Mouse (Mus musculus): ENCODE measurements at regions not wholly inside any gene's neighbourhood (a gene's known extent, or its start where the extent isn't known, plus 50 kb on each side); places are given as distances from the start of the nearest gene placed in this dataset.
"Not testable (repeated sequence)": the region's sequence is repeated elsewhere in the genome, so short reads cannot be mapped to it uniquely, and the experiment has no call there.

GRCm38 (mm10) chr14:33722379-33723145 lies 133.6 kb downstream of the Ptpn20 start:
- not testable (repeated sequence) for H3K27me3 ChIP-seq (ENCODE audit: control insufficient read depth, insufficient read depth, low read depth, low read length); H3K36me3 ChIP-seq (ENCODE audit: control insufficient read depth, insufficient read depth, low read length); H3K4me2 ChIP-seq (ENCODE audit: low read length); H3K9ac ChIP-seq (ENCODE audit: low read depth, low read length); H3K4me1 ChIP-seq (ENCODE audit: control insufficient read depth, insufficient read depth, low read length); H3K9me3 ChIP-seq (replicated peaks; ENCODE audit: control insufficient read depth, low read length, poor library complexity, severe bottlenecking); H3K4me3 ChIP-seq (ENCODE audit: low read depth, low read length); ATAC-seq; H3K27ac ChIP-seq (ENCODE audit: low read length)
- WGBS: 91% methylated on average over 5 of the region's 5 CpGs

- WGBS: 90% methylated on average over 10 of the region's 10 CpGs
- Histone ChIP-seq H3K9me3 (replicated peaks; ENCODE audit: control insufficient read depth, low read length, poor library complexity, severe bottlenecking) (no peaks in the 10 kb centered on the region), H3K27ac (ENCODE audit: low read length) (no peak overlapping the region), H3K4me2 (ENCODE audit: low read length) (no peak overlapping the region), H3K4me3 (ENCODE audit: low read depth, low read length) (no peak overlapping the region), H3K4me1 (ENCODE audit: control insufficient read depth, insufficient read depth, low read length) (0 out of 2 replicates have a peak, but pooled peaks cover 2% of the 10 kb centered on the region), H3K9ac (ENCODE audit: low read depth, low read length) (no peak overlapping the region), H3K36me3 (ENCODE audit: control insufficient read depth, insufficient read depth, low read length) (no peaks in the 10 kb centered on the region), H3K27me3 (ENCODE audit: control insufficient read depth, insufficient read depth, low read depth, low read length) (no peaks in the 10 kb centered on the region)
- no peak for ATAC-seq
These were observed 137.5 kb downstream of the Ptpn20 start for GRCm38 (mm10) chr14:33726500-33726899.

- Histone ChIP-seq H3K4me2 (ENCODE audit: low read length) (no peak overlapping the region), H3K4me1 (ENCODE audit: control insufficient read depth, insufficient read depth, low read length) (0 out of 2 replicates have a peak, but pooled peaks cover 2% of the 10 kb centered on the region), H3K9ac (ENCODE audit: low read depth, low read length) (no peak overlapping the region), H3K4me3 (ENCODE audit: low read depth, low read length) (no peak overlapping the region), H3K27me3 (ENCODE audit: control insufficient read depth, insufficient read depth, low read depth, low read length) (no peaks in the 10 kb centered on the region), H3K36me3 (ENCODE audit: control insufficient read depth, insufficient read depth, low read length) (no peaks in the 10 kb centered on the region), H3K9me3 (replicated peaks; ENCODE audit: control insufficient read depth, low read length, poor library complexity, severe bottlenecking) (no peaks in the 10 kb centered on the region), H3K27ac (ENCODE audit: low read length) (no peak overlapping the region)
- no peak for ATAC-seq
- WGBS: 42% methylated on average over 13 of the region's 14 CpGs
These were observed 140.3 kb downstream of the Ptpn20 start for GRCm38 (mm10) chr14:33729115-33729884.

GRCm38 (mm10) chr14:33732698-33733097 lies 143.7 kb downstream of the Ptpn20 start:
- Histone ChIP-seq H3K4me1 (ENCODE audit: control insufficient read depth, insufficient read depth, low read length) (0 out of 2 replicates have a peak, but pooled peaks cover 2% of the 10 kb centered on the region), H3K36me3 (ENCODE audit: control insufficient read depth, insufficient read depth, low read length) (no peaks in the 10 kb centered on the region), H3K4me2 (ENCODE audit: low read length) (no peak overlapping the region), H3K9me3 (replicated peaks; ENCODE audit: control insufficient read depth, low read length, poor library complexity, severe bottlenecking) (no peaks in the 10 kb centered on the region), H3K9ac (ENCODE audit: low read depth, low read length) (no peak overlapping the region), H3K27me3 (ENCODE audit: control insufficient read depth, insufficient read depth, low read depth, low read length) (no peaks in the 10 kb centered on the region), H3K4me3 (ENCODE audit: low read depth, low read length) (no peak overlapping the region), H3K27ac (ENCODE audit: low read length) (no peak overlapping the region)
- WGBS: 20% methylated on average over 5 of the region's 5 CpGs
- no peak for ATAC-seq

- no peak overlapping the region for H3K27ac ChIP-seq (ENCODE audit: low read length)
- no peak overlapping the region for H3K4me2 ChIP-seq (ENCODE audit: low read length)
- no peaks in the 10 kb centered on the region for H3K9me3 ChIP-seq (replicated peaks; ENCODE audit: control insufficient read depth, low read length, poor library complexity, severe bottlenecking)
- ATAC-seq: peak; percentile 64; the same call in 1 of the 2 replicates
- H3K36me3 ChIP-seq (ENCODE audit: control insufficient read depth, insufficient read depth, low read length): no peaks in the 10 kb centered on the region
- no peaks in the 10 kb centered on the region for H3K27me3 ChIP-seq (ENCODE audit: control insufficient read depth, insufficient read depth, low read depth, low read length)
- no peak overlapping the region for H3K9ac ChIP-seq (ENCODE audit: low read depth, low read length)
- H3K4me1 ChIP-seq (ENCODE audit: control insufficient read depth, insufficient read depth, low read length): no peaks in the 10 kb centered on the region
- H3K4me3 ChIP-seq (ENCODE audit: low read depth, low read length): no peak overlapping the region
- 45% methylated on average over 5 of the region's 5 CpGs for WGBS
These were observed 145.5 kb downstream of the Ptpn20 start for GRCm38 (mm10) chr14:33734446-33735043.

- ATAC-seq: no peak
- Histone ChIP-seq H3K4me2 (ENCODE audit: low read length) (no peak overlapping the region), H3K36me3 (ENCODE audit: control insufficient read depth, insufficient read depth, low read length) (no peaks in the 10 kb centered on the region), H3K27ac (ENCODE audit: low read length) (no peak overlapping the region), H3K27me3 (ENCODE audit: control insufficient read depth, insufficient read depth, low read depth, low read length) (no peaks in the 10 kb centered on the region), H3K9me3 (replicated peaks; ENCODE audit: control insufficient read depth, low read length, poor library complexity, severe bottlenecking) (no peaks in the 10 kb centered on the region), H3K9ac (ENCODE audit: low read depth, low read length) (no peak overlapping the region), H3K4me3 (ENCODE audit: low read depth, low read length) (no peak overlapping the region), H3K4me1 (ENCODE audit: control insufficient read depth, insufficient read depth, low read length) (no peaks in the 10 kb centered on the region)
- 86% methylated on average over 3 of the region's 3 CpGs for WGBS
These were observed 146.6 kb downstream of the Ptpn20 start for GRCm38 (mm10) chr14:33735653-33736052.

- Histone ChIP-seq H3K4me2 (ENCODE audit: low read length) (no peak overlapping the region), H3K36me3 (ENCODE audit: control insufficient read depth, insufficient read depth, low read length) (no peaks in the 10 kb centered on the region), H3K27me3 (ENCODE audit: control insufficient read depth, insufficient read depth, low read depth, low read length) (no peaks in the 10 kb centered on the region), H3K4me1 (ENCODE audit: control insufficient read depth, insufficient read depth, low read length) (no peaks in the 10 kb centered on the region), H3K4me3 (ENCODE audit: low read depth, low read length) (no peak overlapping the region), H3K9ac (ENCODE audit: low read depth, low read length) (no peak overlapping the region), H3K9me3 (replicated peaks; ENCODE audit: control insufficient read depth, low read length, poor library complexity, severe bottlenecking) (no peaks in the 10 kb centered on the region), H3K27ac (ENCODE audit: low read length) (no peak overlapping the region)
- WGBS: 89% methylated on average over 4 of the region's 4 CpGs
- ATAC-seq: no peak
These were observed 157.2 kb downstream of the Ptpn20 start for GRCm38 (mm10) chr14:33746181-33746580.

- H3K9me3 ChIP-seq (replicated peaks; ENCODE audit: control insufficient read depth, low read length, poor library complexity, severe bottlenecking): no peaks in the 10 kb centered on the region
- H3K4me3 ChIP-seq (ENCODE audit: low read depth, low read length): no peak overlapping the region
- no peak for ATAC-seq
- no peak overlapping the region for H3K27ac ChIP-seq (ENCODE audit: low read length)
- 51% methylated on average over 7 of the region's 7 CpGs for WGBS
- peak overlapping the region; percentile 21; the same call in 1 of the 2 replicates for H3K4me2 ChIP-seq (ENCODE audit: low read length)
- no peak overlapping the region for H3K9ac ChIP-seq (ENCODE audit: low read depth, low read length)
- H3K4me1 ChIP-seq (ENCODE audit: control insufficient read depth, insufficient read depth, low read length): peaks cover 2% of the 10 kb centered on the region; the same call in 1 of the 2 replicates
- no peaks in the 10 kb centered on the region for H3K27me3 ChIP-seq (ENCODE audit: control insufficient read depth, insufficient read depth, low read depth, low read length)
- H3K36me3 ChIP-seq (ENCODE audit: control insufficient read depth, insufficient read depth, low read length): no peaks in the 10 kb centered on the region
These were observed 163.7 kb upstream of the Gdf10 start for GRCm38 (mm10) chr14:33759656-33760055.

GRCm38 (mm10) chr14:33763641-33764046 lies 159.7 kb upstream of the Gdf10 start:
- H3K27ac ChIP-seq (ENCODE audit: low read length): no peak overlapping the region
- no peaks in the 10 kb centered on the region for H3K9me3 ChIP-seq (replicated peaks; ENCODE audit: control insufficient read depth, low read length, poor library complexity, severe bottlenecking)
- no peak overlapping the region for H3K4me2 ChIP-seq (ENCODE audit: low read length)
- no peak overlapping the region for H3K4me3 ChIP-seq (ENCODE audit: low read depth, low read length)
- peaks cover 2% of the 10 kb centered on the region; the same call in 1 of the 2 replicates for H3K4me1 ChIP-seq (ENCODE audit: control insufficient read depth, insufficient read depth, low read length)
- no peaks in the 10 kb centered on the region for H3K36me3 ChIP-seq (ENCODE audit: control insufficient read depth, insufficient read depth, low read length)
- ATAC-seq: no peak
- 64% methylated on average over 3 of the region's 3 CpGs for WGBS
- no peak overlapping the region for H3K9ac ChIP-seq (ENCODE audit: low read depth, low read length)
- H3K27me3 ChIP-seq (ENCODE audit: control insufficient read depth, insufficient read depth, low read depth, low read length): no peaks in the 10 kb centered on the region
